Mouse (Mus musculus): Measurements from ENCODE around the gene Nfkbil1. TPM values are rescaled to one million over a fixed set of nuclear protein-coding genes. Genes with fewer than 3 reads are reported as not detected.

Nfkbil1 gene
- polyA plus RNA-seq, 1 experiment from 2014 or later: 3.8 TPM

- no peak within 1 kb of the TSS for H3K9ac ChIP-seq (replicated peaks; ENCODE audit: low read length)
- no peaks in the 10 kb centered on the region for H3K36me3 ChIP-seq (ENCODE audit: control insufficient read depth, insufficient read depth, low read length)
- no peak within 1 kb of the TSS for H3K4me3 ChIP-seq (replicated peaks; ENCODE audit: low read depth, low read length)
- peaks cover 10% of the 10 kb centered on the region; the same call in 1 of the 2 replicates for H3K4me1 ChIP-seq (ENCODE audit: control insufficient read depth, insufficient read depth, low read length)
- H3K4me2 ChIP-seq (ENCODE audit: low read length): no peak within 1 kb of the TSS
- WGBS: 63% methylated on average over 7 of the region's 7 CpGs
- H3K9me3 ChIP-seq (ENCODE audit: control insufficient read depth, low read length): no peaks in the 10 kb centered on the region
- DNase-seq: no peak
- ATAC-seq (ENCODE audit: low FRiP score, low TSS enrichment): no peak
- H3K27ac ChIP-seq (replicated peaks; ENCODE audit: low read depth, low read length): no peak within 1 kb of the TSS
- no peaks in the 10 kb centered on the region for H3K27me3 ChIP-seq (ENCODE audit: control insufficient read depth, insufficient read depth, low read length)
Observed at GRCm38 (mm10) chr17:35187959-35188610, 47.5 kb downstream of the Nfkbil1 start, which contains the start of gene Lst1. Gene Lst1, minus strand, starts transcription at chr17:35188439.

- H3K9me3 ChIP-seq (ENCODE audit: control insufficient read depth, low read length): no peaks in the 10 kb centered on the region
- no peak overlapping the region for H3K4me3 ChIP-seq (replicated peaks; ENCODE audit: low read depth, low read length)
- peaks cover 10% of the 10 kb centered on the region; the same call in 1 of the 2 replicates for H3K4me1 ChIP-seq (ENCODE audit: control insufficient read depth, insufficient read depth, low read length)
- no peak overlapping the region for H3K4me2 ChIP-seq (ENCODE audit: low read length)
- no peak overlapping the region for H3K27ac ChIP-seq (replicated peaks; ENCODE audit: low read depth, low read length)
- ATAC-seq (ENCODE audit: low FRiP score, low TSS enrichment) (no peak), DNase-seq (no peak)
- no peaks in the 10 kb centered on the region for H3K36me3 ChIP-seq (ENCODE audit: control insufficient read depth, insufficient read depth, low read length)
- H3K9ac ChIP-seq (replicated peaks; ENCODE audit: low read length): no peak overlapping the region
- H3K27me3 ChIP-seq (ENCODE audit: control insufficient read depth, insufficient read depth, low read length): no peaks in the 10 kb centered on the region
- WGBS: 84% methylated on average over 4 of the region's 4 CpGs
Observed at GRCm38 (mm10) chr17:35187345-35187744, 48.2 kb downstream of the Nfkbil1 start.

- no peaks in the 10 kb centered on the region for H3K36me3 ChIP-seq (ENCODE audit: control insufficient read depth, insufficient read depth, low read length)
- peak overlapping the region; percentile 47 for H3K4me2 ChIP-seq (ENCODE audit: low read length)
- 2% methylated on average over 4 of the region's 4 CpGs for WGBS
- no peaks in the 10 kb centered on the region for H3K9me3 ChIP-seq (ENCODE audit: control insufficient read depth, low read length)
- ATAC-seq (ENCODE audit: low FRiP score, low TSS enrichment) (no peak), DNase-seq (peak; percentile 27)
- H3K27me3 ChIP-seq (ENCODE audit: control insufficient read depth, insufficient read depth, low read length): no peaks in the 10 kb centered on the region
- H3K27ac ChIP-seq (replicated peaks; ENCODE audit: low read depth, low read length): peak overlapping the region; percentile 45; the same call in 1 of the 2 replicates
- H3K4me3 ChIP-seq (replicated peaks; ENCODE audit: low read depth, low read length): peak overlapping the region; percentile 28
- H3K4me1 ChIP-seq (ENCODE audit: control insufficient read depth, insufficient read depth, low read length): peaks cover 10% of the 10 kb centered on the region; the same call in 1 of the 2 replicates
- H3K9ac ChIP-seq (replicated peaks; ENCODE audit: low read length): no peak overlapping the region
Observed at GRCm38 (mm10) chr17:35186681-35187080, 48.9 kb downstream of the Nfkbil1 start.

GRCm38 (mm10) chr17:35185639-35186611, 49.7 kb downstream of the Nfkbil1 start:
- DNase-seq: peak; percentile 67
- Histone ChIP-seq H3K36me3 (ENCODE audit: control insufficient read depth, insufficient read depth, low read length) (no peaks in the 10 kb centered on the region), H3K4me2 (ENCODE audit: low read length) (peak overlapping the region; percentile 47), H3K4me3 (replicated peaks; ENCODE audit: low read depth, low read length) (peak overlapping the region; percentile 28), H3K4me1 (ENCODE audit: control insufficient read depth, insufficient read depth, low read length) (peaks cover 10% of the 10 kb centered on the region; the same call in 1 of the 2 replicates), H3K27me3 (ENCODE audit: control insufficient read depth, insufficient read depth, low read length) (no peaks in the 10 kb centered on the region), H3K27ac (replicated peaks; ENCODE audit: low read depth, low read length) (peak overlapping the region; percentile 45; the same call in 1 of the 2 replicates), H3K9me3 (ENCODE audit: control insufficient read depth, low read length) (no peaks in the 10 kb centered on the region), H3K9ac (replicated peaks; ENCODE audit: low read length) (peak overlapping the region; percentile 32; the same call in 1 of the 2 replicates)
- 3% methylated on average over 18 of the region's 18 CpGs for WGBS
- no peak; the same call in 1 of the 2 replicates for ATAC-seq (ENCODE audit: low FRiP score, low TSS enrichment)

GRCm38 (mm10) chr17:35180093-35180492, 55.5 kb downstream of the Nfkbil1 start:
- H3K27ac ChIP-seq (replicated peaks; ENCODE audit: low read depth, low read length): no peak overlapping the region
- no peaks in the 10 kb centered on the region for H3K27me3 ChIP-seq (ENCODE audit: control insufficient read depth, insufficient read depth, low read length)
- H3K9me3 ChIP-seq (ENCODE audit: control insufficient read depth, low read length): no peaks in the 10 kb centered on the region
- ATAC-seq (ENCODE audit: low FRiP score, low TSS enrichment) (no peak), DNase-seq (no peak)
- no peaks in the 10 kb centered on the region for H3K4me1 ChIP-seq (ENCODE audit: control insufficient read depth, insufficient read depth, low read length)
- no peak overlapping the region for H3K9ac ChIP-seq (replicated peaks; ENCODE audit: low read length)
- H3K36me3 ChIP-seq (ENCODE audit: control insufficient read depth, insufficient read depth, low read length): no peaks in the 10 kb centered on the region
- no peak overlapping the region for H3K4me3 ChIP-seq (replicated peaks; ENCODE audit: low read depth, low read length)
- no peak overlapping the region for H3K4me2 ChIP-seq (ENCODE audit: low read length)
- 86% methylated on average over 5 of the region's 5 CpGs for WGBS

GRCm38 (mm10) chr17:35178528-35178927, 57.1 kb downstream of the Nfkbil1 start:
- Histone ChIP-seq H3K27me3 (ENCODE audit: control insufficient read depth, insufficient read depth, low read length) (no peaks in the 10 kb centered on the region), H3K36me3 (ENCODE audit: control insufficient read depth, insufficient read depth, low read length) (no peaks in the 10 kb centered on the region), H3K4me3 (replicated peaks; ENCODE audit: low read depth, low read length) (no peak overlapping the region), H3K4me1 (ENCODE audit: control insufficient read depth, insufficient read depth, low read length) (no peaks in the 10 kb centered on the region), H3K4me2 (ENCODE audit: low read length) (no peak overlapping the region), H3K9ac (replicated peaks; ENCODE audit: low read length) (no peak overlapping the region), H3K27ac (replicated peaks; ENCODE audit: low read depth, low read length) (no peak overlapping the region), H3K9me3 (ENCODE audit: control insufficient read depth, low read length) (no peaks in the 10 kb centered on the region)
- ATAC-seq (ENCODE audit: low FRiP score, low TSS enrichment) (no peak), DNase-seq (peak; percentile 78)
- WGBS: 22% methylated on average over 5 of the region's 5 CpGs

GRCm38 (mm10) chr17:35175968-35176367, 59.6 kb downstream of the Nfkbil1 start, which contains the start of gene Aif1:
Gene Aif1, minus strand, starts transcription at chr17:35176068.
- Histone ChIP-seq H3K36me3 (ENCODE audit: control insufficient read depth, insufficient read depth, low read length) (no peaks in the 10 kb centered on the region), H3K9me3 (ENCODE audit: control insufficient read depth, low read length) (no peaks in the 10 kb centered on the region), H3K9ac (replicated peaks; ENCODE audit: low read length) (no peak within 1 kb of the TSS), H3K4me1 (ENCODE audit: control insufficient read depth, insufficient read depth, low read length) (no peaks in the 10 kb centered on the region), H3K27me3 (ENCODE audit: control insufficient read depth, insufficient read depth, low read length) (no peaks in the 10 kb centered on the region), H3K4me3 (replicated peaks; ENCODE audit: low read depth, low read length) (no peak within 1 kb of the TSS), H3K27ac (replicated peaks; ENCODE audit: low read depth, low read length) (no peak within 1 kb of the TSS), H3K4me2 (ENCODE audit: low read length) (no peak within 1 kb of the TSS)
- ATAC-seq (ENCODE audit: low FRiP score, low TSS enrichment) (no peak), DNase-seq (no peak)
- WGBS: 28% methylated on average over 2 of the region's 2 CpGs

GRCm38 (mm10) chr17:35175382-35175781, 60.2 kb downstream of the Nfkbil1 start:
- no peak overlapping the region for H3K4me2 ChIP-seq (ENCODE audit: low read length)
- no peak for DNase-seq
- 59% methylated on average over 6 of the region's 6 CpGs for WGBS
- H3K27me3 ChIP-seq (ENCODE audit: control insufficient read depth, insufficient read depth, low read length): no peaks in the 10 kb centered on the region
- H3K27ac ChIP-seq (replicated peaks; ENCODE audit: low read depth, low read length): no peak overlapping the region
- ATAC-seq (ENCODE audit: low FRiP score, low TSS enrichment): no peak
- no peaks in the 10 kb centered on the region for H3K9me3 ChIP-seq (ENCODE audit: control insufficient read depth, low read length)
- no peaks in the 10 kb centered on the region for H3K36me3 ChIP-seq (ENCODE audit: control insufficient read depth, insufficient read depth, low read length)
- no peaks in the 10 kb centered on the region for H3K4me1 ChIP-seq (ENCODE audit: control insufficient read depth, insufficient read depth, low read length)
- H3K9ac ChIP-seq (replicated peaks; ENCODE audit: low read length): no peak overlapping the region
- H3K4me3 ChIP-seq (replicated peaks; ENCODE audit: low read depth, low read length): no peak overlapping the region

Measured in midbrain, embryonic 14.5 days (tissue).